Mouse (Mus musculus) bone marrow macrophage, adult 2 months (primary cell): Measurements from ENCODE around the gene Ubr4. TPM values are rescaled to one million over a fixed set of nuclear protein-coding genes. Genes with fewer than 3 reads are reported as not detected.

ENCODE experiments used
- H3K27ac ChIP-seq: 2 replicates; pipeline ENCODE4 v1.5.1; 2012; ENCODE audit warnings: low read depth, low read length; ENCODE audit not compliant: insufficient read depth
- H3K4me1 ChIP-seq: 2 replicates; pipeline ENCODE4 v1.6.1; 2012; ENCODE audit warnings: low read length; ENCODE audit not compliant: control insufficient read depth, insufficient read depth
- H3K4me3 ChIP-seq: 2 replicates; pipeline ENCODE4 v1.5.1; 2012; ENCODE audit warnings: mild to moderate bottlenecking, low read length, moderate library complexity; ENCODE audit not compliant: insufficient read depth
- CTCF ChIP-seq: IDR thresholded peaks from 2 replicates; pipeline ENCODE4 v1.5.1; 2012; ENCODE audit warnings: low read depth, mild to moderate bottlenecking, low read length, moderate library complexity
- POLR2A ChIP-seq: IDR thresholded peaks from 2 replicates; pipeline ENCODE4 v1.6.1; 2012; ENCODE audit warnings: mild to moderate bottlenecking, low read depth, low read length, borderline replicate concordance
- polyA plus RNA-seq: library from polyadenylated mRNA; stranded (reverse); fragments of >200 nt; gene quantifications from 2 replicates; pipeline ENCODE4 v1.2.4, GENCODE M21; 2012; ENCODE audit not compliant: missing spikeins, insufficient read depth, insufficient read length

Ubr4 gene
- polyA plus RNA-seq, 1 experiment: 84.1 TPM

GRCm38 (mm10) chr4:139430176-139430575, 77.8 kb downstream of the Ubr4 start:
- H3K4me3 ChIP-seq: no peak overlapping the region
- TF ChIP-seq CTCF: peak; percentile 77
- TF ChIP-seq POLR2A: no peak
- H3K27ac ChIP-seq: no peak overlapping the region
- peaks cover 11% of the 10 kb centered on the region for H3K4me1 ChIP-seq

GRCm38 (mm10) chr4:139430891-139431290, 78.5 kb downstream of the Ubr4 start:
- H3K27ac ChIP-seq: no peak overlapping the region
- peaks cover 11% of the 10 kb centered on the region for H3K4me1 ChIP-seq
- no peak overlapping the region for H3K4me3 ChIP-seq
- TF ChIP-seq POLR2A (no peak), CTCF (no peak)

DNA sequence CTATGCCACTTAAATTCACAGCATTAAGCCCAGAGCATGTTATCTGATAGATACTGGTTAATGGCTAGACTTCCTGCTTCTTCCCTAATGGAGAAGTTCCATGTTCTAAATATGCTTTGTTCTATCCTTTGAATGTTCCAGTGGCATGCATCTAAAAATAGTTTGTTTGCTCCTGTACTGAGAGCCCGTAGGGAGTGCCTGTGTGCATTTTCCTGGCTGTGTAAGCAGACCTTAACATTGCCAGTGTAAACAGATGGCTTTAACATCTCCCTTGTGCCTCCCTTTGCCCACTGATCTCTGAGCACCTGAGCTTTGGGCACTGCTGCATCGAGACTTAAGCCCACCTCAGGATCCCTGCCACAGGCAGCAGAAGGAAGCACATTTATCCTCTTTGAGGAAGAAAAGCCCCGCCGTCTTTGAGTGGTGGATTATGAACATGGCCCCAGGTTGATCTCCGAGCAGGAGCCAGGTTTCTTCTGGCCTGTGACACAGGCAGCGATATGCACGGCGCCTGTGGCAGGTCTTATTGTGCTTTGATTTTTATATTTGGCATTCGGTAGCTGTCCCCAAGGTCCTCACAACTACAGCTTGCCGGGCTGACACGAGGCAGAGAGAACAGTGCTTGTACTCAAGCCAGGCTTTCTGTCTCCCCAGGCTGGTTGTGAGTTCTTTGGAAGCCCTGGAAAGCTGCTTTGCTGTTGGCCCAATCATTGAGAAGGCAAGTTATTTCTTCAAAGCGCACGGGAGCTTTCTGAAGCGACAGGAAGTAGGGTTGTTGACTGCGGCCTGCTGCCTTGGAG, 80.8 kb downstream of the Ubr4 start:
- H3K4me3 ChIP-seq: no peak overlapping the region
- TF ChIP-seq POLR2A: no peak
- TF ChIP-seq CTCF: no peak
- no peak overlapping the region for H3K27ac ChIP-seq
- H3K4me1 ChIP-seq: peaks cover 11% of the 10 kb centered on the region

DNA sequence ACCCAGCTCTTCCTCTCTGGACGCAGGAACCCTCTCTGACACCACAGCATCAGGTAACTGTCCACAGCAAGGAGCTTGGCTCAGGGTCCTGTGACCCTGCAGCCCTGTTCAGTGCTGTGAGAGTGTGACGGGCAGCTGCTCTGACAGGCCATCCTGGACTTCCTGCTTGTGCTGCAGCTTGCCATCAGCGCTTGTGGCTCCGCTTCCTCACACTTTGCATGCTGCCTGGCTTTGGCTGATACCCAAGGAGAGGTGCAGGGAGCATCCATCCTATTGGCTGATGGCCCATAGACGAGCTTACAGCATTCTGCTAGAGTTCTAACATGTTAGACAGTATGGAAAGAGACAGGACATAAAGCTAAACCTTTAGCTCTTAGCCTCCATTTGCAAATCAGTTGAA, 88.8 kb downstream of the Ubr4 start:
- no peak overlapping the region for H3K4me3 ChIP-seq
- H3K4me1 ChIP-seq: no peaks in the 10 kb centered on the region
- H3K27ac ChIP-seq: no peak overlapping the region
- no peak for TF ChIP-seq POLR2A
- no peak for TF ChIP-seq CTCF

DNA sequence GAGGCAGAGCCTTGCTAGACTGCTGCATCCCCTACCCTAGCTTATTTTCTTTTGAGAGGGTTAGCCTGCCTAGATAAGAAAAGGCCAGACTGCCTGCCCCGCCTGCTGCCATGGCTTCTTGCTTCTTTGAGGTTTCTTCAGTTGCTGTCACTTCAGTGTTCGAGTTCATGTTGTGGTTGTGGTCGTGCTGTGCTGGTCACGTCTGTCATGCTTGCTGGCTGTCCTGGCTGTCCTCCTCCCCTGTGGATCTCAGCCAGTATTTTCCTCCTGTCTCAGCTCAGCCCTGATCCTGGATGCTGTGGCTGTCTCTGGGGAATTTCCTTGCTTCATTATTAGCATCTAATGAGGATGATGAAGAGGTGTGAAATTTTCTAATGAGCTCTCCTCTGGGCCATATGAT, 89.4 kb downstream of the Ubr4 start:
- H3K4me3 ChIP-seq: no peak overlapping the region
- H3K4me1 ChIP-seq: no peaks in the 10 kb centered on the region
- no peak for TF ChIP-seq POLR2A
- TF ChIP-seq CTCF: no peak
- H3K27ac ChIP-seq: no peak overlapping the region

DNA sequence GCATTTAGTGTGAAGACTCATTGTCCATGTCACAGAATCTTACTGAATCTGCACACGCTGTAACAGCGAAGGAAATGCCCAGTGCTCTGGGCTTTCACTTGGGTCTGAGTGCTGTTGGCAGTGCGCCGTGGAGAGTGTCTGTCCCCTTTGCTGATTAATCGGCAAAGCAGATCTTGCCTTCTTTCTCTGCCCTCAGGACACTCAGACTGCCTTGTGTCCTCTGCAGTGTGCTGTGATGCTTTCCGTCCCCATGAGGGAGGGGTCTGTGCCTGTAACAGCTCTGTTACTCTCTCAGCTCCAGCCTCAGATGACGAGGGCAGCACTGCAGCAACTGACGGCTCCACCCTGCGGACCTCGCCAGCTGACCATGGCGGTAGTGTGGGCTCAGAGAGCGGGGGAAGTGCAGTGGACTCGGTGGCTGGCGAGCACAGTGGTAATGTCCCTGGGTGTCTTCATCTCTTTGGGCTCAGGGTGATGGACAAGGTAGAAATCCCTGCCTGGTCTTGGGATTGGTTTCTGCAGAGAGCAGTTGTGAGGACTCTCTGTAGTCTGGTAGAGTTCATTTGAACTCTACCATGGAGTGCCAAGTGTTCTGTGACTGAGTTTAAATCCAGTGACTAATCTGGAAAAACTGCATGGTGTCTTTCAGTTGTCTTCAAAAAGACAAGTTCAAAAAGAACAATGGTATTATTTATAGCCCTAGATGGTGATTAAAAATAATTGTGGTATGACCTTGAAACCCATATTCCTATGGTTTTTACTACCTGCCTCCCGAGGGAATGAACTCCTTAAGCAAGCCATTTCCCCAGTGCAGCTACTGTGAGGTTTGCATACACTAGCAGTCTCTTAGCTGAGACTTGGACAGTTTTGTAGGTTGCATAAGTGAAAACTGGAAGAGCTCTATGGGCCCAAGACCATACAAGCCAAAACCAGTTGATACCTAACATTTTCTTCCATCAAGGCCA, 90.3 kb downstream of the Ubr4 start:
- no peak for TF ChIP-seq POLR2A
- no peak for TF ChIP-seq CTCF
- H3K27ac ChIP-seq: no peak overlapping the region
- no peak overlapping the region for H3K4me3 ChIP-seq
- no peaks in the 10 kb centered on the region for H3K4me1 ChIP-seq

DNA sequence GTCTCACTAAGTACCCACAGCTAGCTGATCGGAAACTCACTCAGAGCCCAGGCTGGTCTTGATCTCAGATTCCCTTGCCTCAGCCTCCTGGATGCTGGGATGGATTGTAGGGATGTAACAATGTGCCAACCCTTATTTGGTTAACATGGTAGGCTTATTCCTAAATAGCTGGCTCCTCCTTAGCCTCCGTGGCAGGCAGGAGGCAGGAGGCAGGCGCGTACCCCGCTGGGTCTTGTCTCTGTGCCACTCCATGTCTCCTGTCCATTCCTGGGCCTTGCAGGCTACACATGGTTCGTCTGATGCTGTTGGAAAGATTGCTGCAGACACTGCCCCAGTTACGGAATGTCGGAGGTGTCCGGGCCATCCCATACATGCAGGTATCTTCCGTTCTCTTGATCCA, 91.9 kb downstream of the Ubr4 start:
- TF ChIP-seq POLR2A: no peak
- no peak for TF ChIP-seq CTCF
- Histone ChIP-seq H3K27ac (no peak overlapping the region), H3K4me1 (no peaks in the 10 kb centered on the region), H3K4me3 (no peak overlapping the region)

GRCm38 (mm10) chr4:139446176-139446575, 93.8 kb downstream of the Ubr4 start:
- Histone ChIP-seq H3K4me3 (no peak overlapping the region), H3K4me1 (no peaks in the 10 kb centered on the region)
- TF ChIP-seq POLR2A: no peak
- no peak for TF ChIP-seq CTCF

DNA sequence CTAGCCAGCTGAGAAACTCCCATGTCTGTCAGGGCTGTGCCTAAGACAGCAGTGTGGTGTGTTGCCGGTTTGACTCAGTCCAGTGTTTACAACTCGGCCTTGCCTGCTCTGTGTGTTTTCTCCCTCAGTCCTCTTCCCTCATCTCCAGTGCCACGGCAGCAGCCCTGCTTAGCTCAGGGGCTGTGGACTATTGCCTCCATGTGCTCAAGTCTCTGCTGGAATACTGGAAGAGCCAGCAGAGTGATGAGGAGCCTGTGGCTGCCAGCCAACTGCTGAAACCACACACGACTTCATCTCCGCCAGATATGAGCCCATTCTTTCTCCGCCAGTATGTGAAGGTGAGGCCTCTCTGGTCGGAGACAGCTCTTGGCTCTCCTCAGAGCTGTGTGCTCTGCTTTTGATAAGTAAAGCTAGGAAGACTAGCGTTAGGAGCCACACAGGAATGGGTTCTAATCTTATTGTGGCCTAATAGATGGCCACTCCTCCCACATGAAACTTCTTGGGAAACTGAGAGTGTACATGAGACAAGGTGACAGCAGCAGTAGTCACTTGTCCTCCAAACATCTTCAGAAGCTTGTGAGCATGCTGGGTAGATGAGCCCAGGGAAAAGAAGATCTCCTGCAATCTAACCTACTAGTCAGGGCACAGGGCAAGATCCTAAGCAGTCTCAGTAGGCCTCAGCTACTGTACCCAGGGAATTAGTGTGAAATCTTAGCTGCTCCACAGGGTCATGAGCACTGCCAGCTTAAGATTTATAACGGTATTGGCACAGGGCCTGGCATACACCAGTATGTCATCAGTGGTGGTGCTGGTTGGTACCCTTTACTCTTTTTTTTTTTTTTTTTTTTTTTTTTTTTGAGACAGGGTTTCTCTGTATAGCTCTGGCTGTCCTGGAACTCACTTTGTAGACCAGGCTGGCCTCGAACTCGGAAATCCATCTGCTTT, 94.6 kb downstream of the Ubr4 start:
- Histone ChIP-seq H3K27ac (no peak overlapping the region), H3K4me1 (no peaks in the 10 kb centered on the region), H3K4me3 (no peak overlapping the region)
- TF ChIP-seq CTCF (no peak), POLR2A (no peak)

More at GRCm38 (mm10) chr4:139446176-139446575, 93.8 kb downstream of the Ubr4 start:
- no peak overlapping the region for H3K27ac ChIP-seq
